Mouse (Mus musculus): ENCODE data around the gene Tpcn1. TPM values are rescaled to one million over a fixed set of nuclear protein-coding genes. Genes with fewer than 3 reads are reported as not detected.

Gene Tpcn1
- polyA plus RNA-seq, 1 experiment from 2014 or later = 14.5 TPM

DNA sequence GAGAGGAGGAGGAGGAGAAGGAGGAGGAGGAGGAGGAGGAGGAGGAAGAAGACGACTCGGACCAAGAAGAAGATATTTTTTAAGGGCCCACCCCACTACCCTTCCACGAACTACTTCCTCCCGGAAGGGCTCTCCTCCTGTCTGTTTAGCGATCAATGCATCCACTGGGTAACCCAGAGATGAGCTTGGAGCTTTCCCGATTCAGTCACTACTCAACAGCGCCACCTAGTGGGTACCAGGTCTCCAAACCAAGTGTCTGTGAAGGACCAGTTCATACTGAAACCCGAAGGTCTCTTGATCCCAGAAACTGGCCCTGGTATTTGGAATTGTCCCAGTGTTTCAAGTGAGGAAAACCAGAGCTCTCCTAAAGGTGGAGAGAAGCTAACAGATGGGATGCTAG is 17.2 kb upstream of the Tpcn1 start:
- 4% methylated on average over 8 of the region's 8 CpGs for WGBS
- Histone ChIP-seq H3K27me3 (ENCODE audit: control insufficient read depth, insufficient read depth, low read length) (no peaks in the 10 kb centered on the region), H3K4me2 (ENCODE audit: low read depth, low read length, severe bottlenecking) (peak overlapping the region; percentile 65), H3K4me3 (ENCODE audit: low read depth, low read length) (peak overlapping the region; percentile 10), H3K36me3 (ENCODE audit: control insufficient read depth, insufficient read depth, low read length) (no peaks in the 10 kb centered on the region), H3K4me1 (replicated peaks; ENCODE audit: control insufficient read depth, insufficient read depth, low read length) (peaks cover 3% of the 10 kb centered on the region; the same call in 1 of the 2 replicates), H3K27ac (ENCODE audit: low read depth, low read length) (no peak overlapping the region), H3K9ac (ENCODE audit: low read length) (no peak overlapping the region; the same call in 1 of the 2 replicates), H3K9me3 (ENCODE audit: control insufficient read depth, low read length) (no peaks in the 10 kb centered on the region)
- peak; percentile 94 for DNase-seq (ENCODE audit: low spot score)
- ATAC-seq (replicated peaks; ENCODE audit: low FRiP score) = peak; percentile 70

GRCm38 (mm10) chr5:120605241-120605661 is 16.8 kb upstream of the Tpcn1 start:
- H3K36me3 ChIP-seq (ENCODE audit: control insufficient read depth, insufficient read depth, low read length) = no peaks in the 10 kb centered on the region
- H3K9ac ChIP-seq (ENCODE audit: low read length) = peak overlapping the region; percentile 49
- ATAC-seq (replicated peaks; ENCODE audit: low FRiP score) (peak; percentile 59), DNase-seq (ENCODE audit: low spot score) (no peak)
- no peaks in the 10 kb centered on the region for H3K27me3 ChIP-seq (ENCODE audit: control insufficient read depth, insufficient read depth, low read length)
- peaks cover 3% of the 10 kb centered on the region; the same call in 1 of the 2 replicates for H3K4me1 ChIP-seq (replicated peaks; ENCODE audit: control insufficient read depth, insufficient read depth, low read length)
- H3K4me3 ChIP-seq (ENCODE audit: low read depth, low read length) = peak overlapping the region; percentile 10
- no peak overlapping the region for H3K27ac ChIP-seq (ENCODE audit: low read depth, low read length)
- WGBS = under 1% methylated on average over 10 of the region's 10 CpGs
- peak overlapping the region; percentile 65 for H3K4me2 ChIP-seq (ENCODE audit: low read depth, low read length, severe bottlenecking)
- H3K9me3 ChIP-seq (ENCODE audit: control insufficient read depth, low read length) = no peaks in the 10 kb centered on the region

DNA sequence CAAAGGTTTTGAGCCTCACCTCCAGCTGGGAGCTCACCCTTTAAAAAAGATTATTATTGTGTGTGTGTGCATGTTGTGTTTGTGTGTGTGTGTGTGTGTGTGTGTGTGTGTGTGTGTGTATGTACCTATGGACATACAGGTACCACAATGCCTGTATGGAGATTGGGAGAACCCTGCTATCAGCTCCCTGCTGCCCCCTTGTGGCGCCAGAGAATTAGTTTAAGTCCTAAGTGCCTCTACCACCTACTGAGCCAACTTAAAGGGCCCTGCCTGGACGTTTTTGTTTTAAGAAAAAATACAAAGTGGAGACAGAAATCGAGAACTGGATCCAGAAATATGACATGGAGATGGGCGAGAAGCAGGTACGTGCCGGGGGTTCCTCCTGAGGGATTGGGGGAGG is 16.4 kb upstream of the Tpcn1 start:
- no peaks in the 10 kb centered on the region for H3K36me3 ChIP-seq (ENCODE audit: control insufficient read depth, insufficient read depth, low read length)
- H3K9ac ChIP-seq (ENCODE audit: low read length) = peak overlapping the region; percentile 49; the same call in 1 of the 2 replicates
- no peak overlapping the region for H3K27ac ChIP-seq (ENCODE audit: low read depth, low read length)
- no peaks in the 10 kb centered on the region for H3K27me3 ChIP-seq (ENCODE audit: control insufficient read depth, insufficient read depth, low read length)
- H3K4me2 ChIP-seq (ENCODE audit: low read depth, low read length, severe bottlenecking) = peak overlapping the region; percentile 65
- H3K9me3 ChIP-seq (ENCODE audit: control insufficient read depth, low read length) = no peaks in the 10 kb centered on the region
- DNase-seq (ENCODE audit: low spot score) (peak; percentile 90), ATAC-seq (replicated peaks; ENCODE audit: low FRiP score) (no peak)
- whole genome bisulfite sequencing = 2% methylated on average over 6 of the region's 6 CpGs
- H3K4me1 ChIP-seq (replicated peaks; ENCODE audit: control insufficient read depth, insufficient read depth, low read length) = peaks cover 3% of the 10 kb centered on the region; the same call in 1 of the 2 replicates
- peak overlapping the region; percentile 10 for H3K4me3 ChIP-seq (ENCODE audit: low read depth, low read length)

DNA sequence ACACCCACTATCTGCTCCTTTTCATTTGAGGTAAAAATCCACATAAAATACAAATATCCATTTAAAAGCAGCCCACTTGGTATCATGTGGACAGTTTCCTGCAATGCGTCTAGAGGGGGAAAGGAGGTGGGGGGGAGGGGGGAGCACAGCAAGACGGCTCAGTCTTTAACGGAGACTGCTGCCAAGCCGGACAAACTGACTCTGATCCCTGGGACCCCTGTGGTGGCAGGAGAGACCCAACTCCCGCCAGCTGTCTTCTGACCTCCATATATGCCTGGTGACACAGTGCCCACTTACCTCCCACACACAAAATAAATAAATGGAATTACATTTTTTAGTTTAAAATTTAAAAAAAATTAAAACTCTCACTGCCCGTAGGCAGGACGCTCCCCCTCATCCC is 15.0 kb upstream of the Tpcn1 start:
- ATAC-seq (replicated peaks; ENCODE audit: low FRiP score) (no peak), DNase-seq (ENCODE audit: low spot score) (no peak)
- no peak overlapping the region for H3K4me3 ChIP-seq (ENCODE audit: low read depth, low read length)
- no peak overlapping the region for H3K27ac ChIP-seq (ENCODE audit: low read depth, low read length)
- H3K27me3 ChIP-seq (ENCODE audit: control insufficient read depth, insufficient read depth, low read length) = no peaks in the 10 kb centered on the region
- 54% methylated on average over 7 of the region's 7 CpGs for WGBS
- no peaks in the 10 kb centered on the region for H3K9me3 ChIP-seq (ENCODE audit: control insufficient read depth, low read length)
- no peak overlapping the region for H3K4me2 ChIP-seq (ENCODE audit: low read depth, low read length, severe bottlenecking)
- peaks cover 3% of the 10 kb centered on the region; the same call in 1 of the 2 replicates for H3K4me1 ChIP-seq (replicated peaks; ENCODE audit: control insufficient read depth, insufficient read depth, low read length)
- no peak overlapping the region for H3K9ac ChIP-seq (ENCODE audit: low read length)
- H3K36me3 ChIP-seq (ENCODE audit: control insufficient read depth, insufficient read depth, low read length) = no peaks in the 10 kb centered on the region

- H3K27me3 ChIP-seq (ENCODE audit: control insufficient read depth, insufficient read depth, low read length) = no peaks in the 10 kb centered on the region
- H3K27ac ChIP-seq (ENCODE audit: low read depth, low read length) = no peak overlapping the region
- H3K9me3 ChIP-seq (ENCODE audit: control insufficient read depth, low read length) = no peaks in the 10 kb centered on the region
- ATAC-seq (replicated peaks; ENCODE audit: low FRiP score) (no peak), DNase-seq (ENCODE audit: low spot score) (no peak)
- H3K4me1 ChIP-seq (replicated peaks; ENCODE audit: control insufficient read depth, insufficient read depth, low read length) = peaks cover 3% of the 10 kb centered on the region; the same call in 1 of the 2 replicates
- H3K36me3 ChIP-seq (ENCODE audit: control insufficient read depth, insufficient read depth, low read length) = no peaks in the 10 kb centered on the region
- no peak overlapping the region for H3K9ac ChIP-seq (ENCODE audit: low read length)
- WGBS = 90% methylated on average over 12 of the region's 12 CpGs
- H3K4me2 ChIP-seq (ENCODE audit: low read depth, low read length, severe bottlenecking) = no peak overlapping the region
- H3K4me3 ChIP-seq (ENCODE audit: low read depth, low read length) = no peak overlapping the region
These were observed 13.7 kb upstream of the Tpcn1 start for GRCm38 (mm10) chr5:120602210-120602609.

DNA sequence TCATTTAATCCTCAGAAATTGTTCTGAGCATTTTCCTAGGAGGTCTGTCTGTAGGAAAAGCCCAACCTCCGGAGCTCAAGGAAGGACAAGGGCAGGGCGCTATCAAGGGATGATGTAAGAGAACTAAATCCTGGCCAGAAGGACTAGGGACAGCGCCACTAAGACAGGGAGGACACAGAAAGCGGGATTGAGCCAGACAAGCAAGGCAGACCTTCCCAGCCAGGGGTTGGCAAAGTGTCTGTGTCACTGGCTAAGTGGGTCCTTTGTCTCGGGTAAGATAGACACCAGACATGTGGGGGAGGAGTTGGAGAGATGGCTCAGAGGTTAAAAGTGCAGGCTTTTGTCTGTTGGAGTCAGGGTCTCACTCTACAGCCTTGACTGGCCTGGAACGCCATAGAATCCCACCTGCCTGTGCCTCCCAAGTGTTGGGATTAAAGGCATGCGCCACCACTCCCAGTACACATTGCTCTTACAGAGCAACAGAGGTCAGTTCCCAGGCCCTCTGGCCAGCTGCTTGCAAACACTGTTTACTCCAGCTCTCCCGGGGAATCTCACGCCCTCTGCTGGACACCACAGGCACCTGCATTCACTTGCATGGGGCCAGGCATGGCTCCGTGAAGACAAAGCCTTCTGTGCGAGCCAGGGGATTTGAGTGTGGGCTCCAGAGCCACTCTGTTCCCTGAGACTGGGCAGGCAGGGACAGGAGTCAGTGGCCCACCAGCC is 12.6 kb upstream of the Tpcn1 start:
- Histone ChIP-seq H3K9me3 (ENCODE audit: control insufficient read depth, low read length) (no peaks in the 10 kb centered on the region), H3K4me3 (ENCODE audit: low read depth, low read length) (no peak overlapping the region), H3K27ac (ENCODE audit: low read depth, low read length) (no peak overlapping the region), H3K27me3 (ENCODE audit: control insufficient read depth, insufficient read depth, low read length) (no peaks in the 10 kb centered on the region), H3K9ac (ENCODE audit: low read length) (no peak overlapping the region), H3K4me1 (replicated peaks; ENCODE audit: control insufficient read depth, insufficient read depth, low read length) (peaks cover 3% of the 10 kb centered on the region; the same call in 1 of the 2 replicates), H3K36me3 (ENCODE audit: control insufficient read depth, insufficient read depth, low read length) (no peaks in the 10 kb centered on the region), H3K4me2 (ENCODE audit: low read depth, low read length, severe bottlenecking) (no peak overlapping the region)
- no peak for DNase-seq (ENCODE audit: low spot score)
- no peak for ATAC-seq (replicated peaks; ENCODE audit: low FRiP score)
- 60% methylated on average over 11 of the region's 11 CpGs for WGBS

GRCm38 (mm10) chr5:120599625-120600024 is 11.2 kb upstream of the Tpcn1 start:
- no peak for ATAC-seq (replicated peaks; ENCODE audit: low FRiP score)
- H3K27me3 ChIP-seq (ENCODE audit: control insufficient read depth, insufficient read depth, low read length) = no peaks in the 10 kb centered on the region
- H3K9me3 ChIP-seq (ENCODE audit: control insufficient read depth, low read length) = no peaks in the 10 kb centered on the region
- 96% methylated on average over 6 of the region's 6 CpGs for WGBS
- no peaks in the 10 kb centered on the region for H3K36me3 ChIP-seq (ENCODE audit: control insufficient read depth, insufficient read depth, low read length)
- H3K4me1 ChIP-seq (replicated peaks; ENCODE audit: control insufficient read depth, insufficient read depth, low read length) = no peaks in the 10 kb centered on the region
- H3K27ac ChIP-seq (ENCODE audit: low read depth, low read length) = no peak overlapping the region
- H3K4me2 ChIP-seq (ENCODE audit: low read depth, low read length, severe bottlenecking) = no peak overlapping the region
- no peak for DNase-seq (ENCODE audit: low spot score)
- no peak overlapping the region for H3K4me3 ChIP-seq (ENCODE audit: low read depth, low read length)
- no peak overlapping the region for H3K9ac ChIP-seq (ENCODE audit: low read length)

- H3K4me2 ChIP-seq (ENCODE audit: low read depth, low read length, severe bottlenecking) = no peak overlapping the region
- no peaks in the 10 kb centered on the region for H3K4me1 ChIP-seq (replicated peaks; ENCODE audit: control insufficient read depth, insufficient read depth, low read length)
- H3K9me3 ChIP-seq (ENCODE audit: control insufficient read depth, low read length) = no peaks in the 10 kb centered on the region
- H3K4me3 ChIP-seq (ENCODE audit: low read depth, low read length) = no peak overlapping the region
- WGBS = 84% methylated on average over 6 of the region's 6 CpGs
- no peak for DNase-seq (ENCODE audit: low spot score)
- no peaks in the 10 kb centered on the region for H3K36me3 ChIP-seq (ENCODE audit: control insufficient read depth, insufficient read depth, low read length)
- no peak for ATAC-seq (replicated peaks; ENCODE audit: low FRiP score)
- H3K27ac ChIP-seq (ENCODE audit: low read depth, low read length) = no peak overlapping the region
- no peak overlapping the region for H3K9ac ChIP-seq (ENCODE audit: low read length)
- no peaks in the 10 kb centered on the region for H3K27me3 ChIP-seq (ENCODE audit: control insufficient read depth, insufficient read depth, low read length)
These were observed 6.0 kb upstream of the Tpcn1 start for GRCm38 (mm10) chr5:120594485-120594884.

GRCm38 (mm10) chr5:120592141-120592540 is 3.7 kb upstream of the Tpcn1 start:
- H3K4me2 ChIP-seq (ENCODE audit: low read depth, low read length, severe bottlenecking) = no peak overlapping the region
- no peak overlapping the region for H3K4me3 ChIP-seq (ENCODE audit: low read depth, low read length)
- H3K9me3 ChIP-seq (ENCODE audit: control insufficient read depth, low read length) = no peaks in the 10 kb centered on the region
- no peaks in the 10 kb centered on the region for H3K27me3 ChIP-seq (ENCODE audit: control insufficient read depth, insufficient read depth, low read length)
- no peak for DNase-seq (ENCODE audit: low spot score)
- no peak overlapping the region for H3K27ac ChIP-seq (ENCODE audit: low read depth, low read length)
- peaks cover 10% of the 10 kb centered on the region for H3K4me1 ChIP-seq (replicated peaks; ENCODE audit: control insufficient read depth, insufficient read depth, low read length)
- no peaks in the 10 kb centered on the region for H3K36me3 ChIP-seq (ENCODE audit: control insufficient read depth, insufficient read depth, low read length)
- 68% methylated on average over 7 of the region's 7 CpGs for WGBS
- ATAC-seq (replicated peaks; ENCODE audit: low FRiP score) = no peak
- H3K9ac ChIP-seq (ENCODE audit: low read length) = no peak overlapping the region
